Mouse (Mus musculus): ENCODE data around the gene Rpl4.
"Not testable (repeated sequence)": the region's sequence is repeated elsewhere in the genome, so short reads cannot be mapped to it uniquely, and the experiment has no call there.

Gene Rpl4

GRCm38 (mm10) chr9:64172816-64173665 is at the start of gene Rpl4, which contains the start of gene Zwilch:
Rpl4 (plus strand) TSS chr9:64173375.
Zwilch (minus strand) TSS chr9:64173104.
- peak; percentile 91 for DNase-seq (ENCODE audit: low read depth, low spot score)

- not testable (repeated sequence) for DNase-seq (ENCODE audit: low read depth, low spot score)
These were observed 48.3 kb upstream of the Rpl4 start for GRCm38 (mm10) chr9:64124846-64125245.

- no peak for DNase-seq (ENCODE audit: low read depth, low spot score)
These were observed 47.9 kb upstream of the Rpl4 start for GRCm38 (mm10) chr9:64125307-64125706.

- DNase-seq (ENCODE audit: low read depth, low spot score): no peak
These were observed 47.1 kb upstream of the Rpl4 start for GRCm38 (mm10) chr9:64126121-64126520.

- no peak for DNase-seq (ENCODE audit: low read depth, low spot score)
These were observed 41.6 kb upstream of the Rpl4 start for GRCm38 (mm10) chr9:64131623-64132022.

GRCm38 (mm10) chr9:64138896-64139295 is 34.3 kb upstream of the Rpl4 start:
- not testable (repeated sequence) for DNase-seq (ENCODE audit: low read depth, low spot score)

GRCm38 (mm10) chr9:64139879-64140278 is 33.3 kb upstream of the Rpl4 start:
- no peak for DNase-seq (ENCODE audit: low read depth, low spot score)

GRCm38 (mm10) chr9:64156641-64157040 is 16.5 kb upstream of the Rpl4 start:
- no peak for DNase-seq (ENCODE audit: low read depth, low spot score)

GRCm38 (mm10) chr9:64160471-64160870 is 12.7 kb upstream of the Rpl4 start:
- DNase-seq (ENCODE audit: low read depth, low spot score): no peak

GRCm38 (mm10) chr9:64169967-64170366 is 3.2 kb upstream of the Rpl4 start:
- DNase-seq (ENCODE audit: low read depth, low spot score): not testable (repeated sequence)

GRCm38 (mm10) chr9:64172145-64172815 is 895 bp upstream of the Rpl4 start:
- DNase-seq (ENCODE audit: low read depth, low spot score): no peak

- DNase-seq (ENCODE audit: low read depth, low spot score): no peak
These were observed 568 bp downstream of the Rpl4 start for GRCm38 (mm10) chr9:64173666-64174220.

- DNase-seq (ENCODE audit: low read depth, low spot score): no peak
These were observed 1.2 kb downstream of the Rpl4 start for GRCm38 (mm10) chr9:64174341-64174740.

- no peak for DNase-seq (ENCODE audit: low read depth, low spot score)
These were observed 1.6 kb downstream of the Rpl4 start for GRCm38 (mm10) chr9:64174766-64175165.

- no peak for DNase-seq (ENCODE audit: low read depth, low spot score)
These were observed 2.2 kb downstream of the Rpl4 start for GRCm38 (mm10) chr9:64175378-64175777.

GRCm38 (mm10) chr9:64178610-64178973 is 5.4 kb downstream of the Rpl4 start:
- DNase-seq (ENCODE audit: low read depth, low spot score): no peak

GRCm38 (mm10) chr9:64178974-64179646 is 5.9 kb downstream of the Rpl4 start, which contains the start of gene Snapc5:
Snapc5 (plus strand) TSS chr9:64179274.
- DNase-seq (ENCODE audit: low read depth, low spot score): peak; percentile 81

GRCm38 (mm10) chr9:64183295-64183694 is 10.1 kb downstream of the Rpl4 start:
- DNase-seq (ENCODE audit: low read depth, low spot score): not testable (repeated sequence)

- no peak for DNase-seq (ENCODE audit: low read depth, low spot score)
These were observed 11.1 kb downstream of the Rpl4 start for GRCm38 (mm10) chr9:64184166-64184840.

- DNase-seq (ENCODE audit: low read depth, low spot score): no peak
These were observed 20.7 kb downstream of the Rpl4 start for GRCm38 (mm10) chr9:64193879-64194278.

- peak; percentile 30 for DNase-seq (ENCODE audit: low read depth, low spot score)
These were observed 22.4 kb downstream of the Rpl4 start for GRCm38 (mm10) chr9:64195554-64195953.
